Mouse (Mus musculus) gastrocnemius, postnatal 25 days (tissue): ENCODE data around the gene Rps6kc1. TPM values are rescaled to one million over a fixed set of nuclear protein-coding genes. Genes with fewer than 3 reads are reported as not detected.

Experiments
- DNase-seq: peaks from one replicate; pipeline ENCODE4 v3.0.0; 2022
- total RNA-seq, 2 experiments: library from RNA; stranded (reverse); gene quantifications; 1 replicate in 1 of 2; 2 replicates in 1 of 2; pipeline ENCODE4 v1.2.3; 2021

Rps6kc1 gene
- total RNA-seq, 2 experiments from 2014 or later = 11.2 to 14.8 TPM

DNA sequence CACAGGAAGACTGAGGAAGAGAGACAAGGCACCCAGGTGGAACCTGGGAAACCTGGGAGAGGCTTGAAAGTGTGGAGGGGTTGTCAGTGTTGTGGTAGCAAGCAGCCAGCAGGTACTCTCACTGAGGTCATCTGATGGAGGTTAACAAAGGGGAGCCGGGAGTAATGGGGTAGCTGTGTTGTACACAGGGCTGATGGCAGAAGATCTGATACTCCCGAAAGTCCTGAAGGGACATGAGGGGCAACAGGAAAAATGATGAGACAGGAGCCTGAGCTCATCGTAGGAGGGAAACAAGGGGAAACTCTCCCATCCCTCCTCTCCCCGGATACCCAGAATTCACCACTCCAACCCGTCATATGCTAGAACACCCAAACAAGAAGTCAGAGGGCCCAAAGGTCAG, 244.2 kb downstream of the Rps6kc1 start:
- no peak for DNase-seq

GRCm38 (mm10) chr1:190665490-190665875, 246.1 kb downstream of the Rps6kc1 start:
- DNase-seq = no peak

GRCm38 (mm10) chr1:190664767-190665489, 246.6 kb downstream of the Rps6kc1 start:
- DNase-seq = no peak

GRCm38 (mm10) chr1:190663996-190664395, 247.6 kb downstream of the Rps6kc1 start:
- no peak for DNase-seq

DNA sequence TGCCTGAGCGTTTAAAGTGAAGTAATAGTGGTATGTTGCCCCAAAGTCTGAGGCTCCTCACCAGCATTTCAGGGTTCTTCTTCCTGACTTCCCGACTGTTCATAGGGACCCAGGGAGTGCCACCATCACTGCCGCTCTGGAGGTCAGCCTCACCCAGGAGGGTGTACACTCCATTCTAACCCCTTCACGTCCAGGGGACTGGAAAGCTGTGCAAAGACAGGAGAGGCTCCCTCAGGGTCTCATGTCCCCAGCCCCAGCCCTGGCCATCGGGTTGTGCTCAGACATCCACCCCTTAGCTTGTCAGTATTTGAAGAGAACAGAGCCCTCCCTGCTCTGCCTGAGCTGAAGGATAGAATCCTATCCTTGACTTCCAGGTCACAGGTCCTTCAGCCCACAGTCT, 248.8 kb downstream of the Rps6kc1 start:
- DNase-seq = no peak

GRCm38 (mm10) chr1:190661764-190662163, 249.8 kb downstream of the Rps6kc1 start:
- no peak for DNase-seq

DNA sequence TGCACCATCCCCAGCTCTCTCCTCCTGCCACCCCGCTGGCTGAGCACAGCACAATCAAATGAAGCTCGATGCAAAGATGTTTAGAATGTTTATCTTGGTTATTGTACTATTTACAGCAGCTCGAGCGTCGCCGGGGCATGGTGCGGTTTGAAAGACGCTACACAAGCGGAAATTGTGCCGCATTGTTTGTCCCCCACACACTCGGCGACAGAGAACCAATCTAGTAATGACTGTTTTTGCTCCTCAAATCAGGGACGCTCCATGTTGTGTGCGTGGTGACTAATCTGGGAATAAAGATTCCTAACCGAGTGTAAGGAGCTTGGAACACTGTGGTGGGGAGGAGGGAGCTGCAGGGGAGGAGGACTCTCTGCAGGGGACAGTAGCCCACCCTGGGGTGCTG, 250.3 kb downstream of the Rps6kc1 start:
- no peak for DNase-seq

DNA sequence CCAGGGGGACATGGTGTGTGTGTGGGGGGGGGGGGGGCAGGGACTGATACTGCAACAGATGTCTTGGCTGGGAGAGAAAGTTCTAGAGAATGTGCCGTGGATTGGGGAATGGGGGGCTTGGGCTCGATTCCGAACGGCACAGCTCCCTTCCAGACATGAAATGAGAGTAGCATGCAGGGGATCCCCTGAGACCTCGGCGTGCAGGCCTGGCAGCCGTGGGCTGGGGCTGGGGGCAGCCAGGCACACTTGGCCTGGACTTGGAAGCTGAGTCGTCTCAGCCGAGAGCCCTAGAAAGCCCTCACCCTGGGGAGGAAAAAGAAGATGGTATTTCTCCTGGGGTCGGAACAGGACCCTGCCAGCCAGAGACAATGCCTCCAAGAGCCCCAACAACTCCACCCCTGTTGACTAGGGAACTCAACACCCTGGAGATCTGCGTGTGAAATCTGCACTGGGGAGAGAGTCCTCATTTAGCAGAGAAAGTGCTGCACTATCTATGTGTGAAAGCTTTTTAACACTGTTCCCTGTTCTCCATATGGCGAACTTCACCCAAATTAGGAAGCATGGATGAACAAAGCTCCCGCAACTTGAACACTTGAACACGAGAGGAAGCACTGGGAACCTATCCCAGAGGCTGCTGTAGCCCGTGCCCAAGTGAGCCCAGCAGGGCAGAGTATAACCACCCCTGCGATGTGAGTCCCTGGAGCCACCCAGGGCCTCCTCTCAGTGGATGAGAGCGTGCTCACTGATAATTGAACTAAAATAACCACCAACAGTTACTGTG, 251.7 kb downstream of the Rps6kc1 start:
- DNase-seq = no peak

DNA sequence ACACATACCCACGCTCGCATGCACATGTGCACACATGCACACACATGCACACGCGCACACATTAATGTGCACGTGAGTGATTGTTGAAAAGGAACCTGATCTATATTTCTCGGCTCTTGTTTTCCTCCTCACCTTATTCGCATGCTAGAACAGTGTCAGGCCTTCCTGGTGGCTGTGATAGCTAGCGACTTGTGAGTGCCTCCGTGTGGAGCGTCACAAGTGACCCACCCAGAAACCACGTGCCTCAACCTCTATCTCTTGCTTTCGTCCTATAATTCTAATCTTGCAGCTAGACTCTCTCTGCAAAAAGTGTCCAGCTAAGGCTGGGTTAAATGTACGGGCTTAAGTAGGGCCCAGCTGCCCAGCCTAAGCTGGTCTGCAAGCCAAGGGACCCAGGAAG, 253.3 kb downstream of the Rps6kc1 start:
- DNase-seq = no peak

DNA sequence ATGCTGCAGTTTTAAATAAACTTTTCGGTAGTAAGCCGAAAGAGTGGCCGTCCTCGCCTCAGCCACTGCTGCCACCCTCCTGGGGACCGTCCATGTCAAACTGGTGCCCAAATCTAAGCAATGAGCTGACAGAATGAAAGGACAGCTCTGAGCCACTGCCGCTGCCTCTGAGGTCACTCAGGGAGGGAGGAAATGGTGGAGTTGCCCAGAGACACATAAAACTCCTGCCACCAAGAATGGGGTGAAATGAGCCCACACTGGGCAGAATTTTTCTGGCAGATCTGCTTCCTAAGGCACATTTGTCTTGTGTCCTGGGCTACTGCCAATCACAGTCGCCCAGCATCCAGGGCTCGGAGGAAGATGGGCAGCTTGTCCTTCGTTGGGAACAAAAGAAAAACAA, 255.5 kb downstream of the Rps6kc1 start:
- DNase-seq = no peak

- DNase-seq = no peak
These were observed 255.9 kb downstream of the Rps6kc1 start for GRCm38 (mm10) chr1:190655651-190656050.

DNA sequence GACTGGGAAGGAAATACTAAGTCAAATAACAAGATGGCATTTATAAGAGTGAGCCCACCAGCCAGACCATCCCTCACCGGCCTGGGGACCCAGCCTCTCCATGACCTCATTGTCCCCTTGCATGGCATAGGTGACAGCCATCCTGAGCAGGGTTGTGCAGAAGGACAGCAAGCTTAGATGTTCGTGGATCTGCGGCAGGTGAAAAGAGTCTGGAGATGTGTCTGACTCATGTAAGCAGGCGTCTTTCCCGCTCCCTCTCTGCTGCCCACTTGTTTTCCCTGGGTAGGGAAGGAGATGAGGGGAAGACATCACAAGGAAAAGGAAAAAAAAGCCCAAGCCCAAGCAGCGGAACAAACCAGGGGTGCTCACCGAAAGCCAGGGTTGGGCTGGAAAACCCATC, 256.5 kb downstream of the Rps6kc1 start:
- DNase-seq = no peak

- no peak for DNase-seq
These were observed 256.9 kb downstream of the Rps6kc1 start for GRCm38 (mm10) chr1:190654694-190655001.

- DNase-seq = no peak
These were observed 257.4 kb downstream of the Rps6kc1 start for GRCm38 (mm10) chr1:190653989-190654693.

DNA sequence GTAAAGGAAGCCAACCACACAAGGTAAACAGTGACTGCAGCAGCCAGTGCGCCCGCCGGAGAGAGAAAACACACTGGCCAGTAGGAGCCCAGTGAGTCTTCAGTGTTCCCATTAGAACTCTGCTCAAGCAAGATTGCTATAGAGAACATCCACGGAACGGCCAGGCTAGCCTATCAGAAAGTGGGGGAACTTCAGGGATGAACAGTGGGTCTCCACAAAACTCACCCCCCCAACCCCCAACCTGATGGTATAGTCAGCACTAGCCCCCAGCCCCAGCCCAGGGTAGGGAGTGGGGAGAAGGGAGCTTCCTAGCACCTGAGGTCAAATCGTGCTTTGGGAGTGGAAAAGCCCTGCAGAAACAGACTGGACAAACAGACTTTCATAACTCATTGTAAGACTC, 258.5 kb downstream of the Rps6kc1 start:
- no peak for DNase-seq

Other genes starting within 250 kb of the Rps6kc1 start
- 10 to 100 TPM; 20.7 to 24.6 TPM for gene Angel2, start 13.3 kb upstream of the Rps6kc1 start, total RNA-seq
- gene Vash2, start 67.5 kb upstream of the Rps6kc1 start, total RNA-seq = 1 to 10 TPM in 1 of 2 experiments, under 1 TPM in 1; 0.59 to 1.7 TPM
- gene Flvcr1, start 114.4 kb upstream of the Rps6kc1 start, total RNA-seq = 10 to 100 TPM; 16.4 to 22.3 TPM
- not detected for gene Spata45, start 124.9 kb upstream of the Rps6kc1 start, total RNA-seq
- gene Tatdn3, start 151.2 kb upstream of the Rps6kc1 start, total RNA-seq = 10 to 100 TPM; 11.8 to 12.3 TPM
- under 1 TPM; 0.26 to 0.56 TPM for gene Nsl1, start 151.2 kb upstream of the Rps6kc1 start, total RNA-seq
- gene Batf3, start 186.1 kb upstream of the Rps6kc1 start, total RNA-seq = under 1 TPM in 1 of 2 experiments, not detected in 1; 0.43 TPM